Mouse (Mus musculus): ENCODE data around the gene Dbnl.

Dbnl gene

GRCm38 (mm10) chr11:5840346-5840745 lies 52.1 kb downstream of the Dbnl start:
- no peak for DNase-seq

GRCm38 (mm10) chr11:5841751-5842150 lies 53.5 kb downstream of the Dbnl start:
- no peak for DNase-seq

- no peak for DNase-seq
These were observed 54.8 kb downstream of the Dbnl start for GRCm38 (mm10) chr11:5843131-5843530.

- DNase-seq: no peak
These were observed 58.5 kb downstream of the Dbnl start for GRCm38 (mm10) chr11:5846639-5847345.

- DNase-seq: peak; percentile 22
These were observed 60.5 kb downstream of the Dbnl start for GRCm38 (mm10) chr11:5848741-5849140.

GRCm38 (mm10) chr11:5849316-5849715 lies 61.0 kb downstream of the Dbnl start:
- DNase-seq: peak; percentile 23

GRCm38 (mm10) chr11:5850452-5850851 lies 62.2 kb downstream of the Dbnl start:
- no peak for DNase-seq
